Mouse (Mus musculus) B cell, adult 67 days (primary cell): Measurements from ENCODE around the gene Sart3. TPM values are rescaled to one million over a fixed set of nuclear protein-coding genes. Genes with fewer than 3 reads are reported as not detected.

Experiments
- total RNA-seq, 2 experiments: library from RNA; stranded (reverse); gene quantifications; 4 replicates each; pipeline ENCODE4 v1.2.4; 2023

Sart3 gene
- 10 to 100 TPM; 74.5 to 82.6 TPM for total RNA-seq

DNA sequence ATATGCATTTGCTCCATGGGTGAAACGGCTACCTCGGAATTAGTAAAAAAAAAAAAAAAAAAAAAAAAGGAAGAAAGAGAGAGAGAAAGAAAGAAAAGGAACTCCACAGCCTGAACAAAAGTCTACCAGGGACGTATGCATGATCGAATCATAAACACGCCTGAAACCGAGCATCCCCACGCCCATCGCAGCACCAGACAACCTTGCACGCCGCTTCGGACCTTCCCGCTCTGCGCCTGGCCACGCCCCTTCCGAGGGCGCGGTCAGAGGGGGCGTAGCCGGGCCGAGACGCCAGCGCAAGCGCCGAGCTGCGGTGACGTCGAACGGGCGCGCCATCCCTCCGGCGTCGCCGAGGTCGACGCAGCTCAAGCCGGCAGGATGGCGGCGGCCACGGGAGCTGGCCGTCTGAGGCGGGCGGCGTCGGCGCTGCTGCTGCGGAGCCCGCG, at the start of gene Sart3, which contains the start of gene Iscu:
Sart3 (minus strand) TSS at position 61 of the 446 bp plus-strand sequence.
Iscu (plus strand) TSS at position 299 of the 446 bp plus-strand sequence.

DNA sequence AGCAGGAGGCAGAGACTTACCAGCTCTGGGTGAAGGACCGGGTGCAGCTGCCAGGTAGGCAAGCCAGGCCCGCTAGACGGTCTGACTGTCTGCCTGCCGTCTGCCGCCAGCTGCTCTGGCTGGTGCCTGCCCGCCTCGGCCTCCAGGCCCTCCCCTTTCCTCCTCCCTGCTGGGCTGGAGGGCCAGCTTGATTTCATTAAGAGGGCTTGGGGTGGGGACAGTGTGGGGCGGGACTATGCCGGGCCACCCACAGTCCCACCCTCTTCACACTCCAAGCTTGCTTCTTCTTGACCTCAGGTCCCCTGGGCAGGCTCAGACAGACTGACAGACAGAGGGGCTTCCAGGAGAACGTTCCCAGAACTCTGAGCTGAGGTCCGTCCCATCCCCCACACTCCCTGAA, 28.0 kb upstream of the Sart3 start, which contains the start of gene Tmem119:
Tmem119 (minus strand) TSS at position 237 of the 400 bp plus-strand sequence.

DNA sequence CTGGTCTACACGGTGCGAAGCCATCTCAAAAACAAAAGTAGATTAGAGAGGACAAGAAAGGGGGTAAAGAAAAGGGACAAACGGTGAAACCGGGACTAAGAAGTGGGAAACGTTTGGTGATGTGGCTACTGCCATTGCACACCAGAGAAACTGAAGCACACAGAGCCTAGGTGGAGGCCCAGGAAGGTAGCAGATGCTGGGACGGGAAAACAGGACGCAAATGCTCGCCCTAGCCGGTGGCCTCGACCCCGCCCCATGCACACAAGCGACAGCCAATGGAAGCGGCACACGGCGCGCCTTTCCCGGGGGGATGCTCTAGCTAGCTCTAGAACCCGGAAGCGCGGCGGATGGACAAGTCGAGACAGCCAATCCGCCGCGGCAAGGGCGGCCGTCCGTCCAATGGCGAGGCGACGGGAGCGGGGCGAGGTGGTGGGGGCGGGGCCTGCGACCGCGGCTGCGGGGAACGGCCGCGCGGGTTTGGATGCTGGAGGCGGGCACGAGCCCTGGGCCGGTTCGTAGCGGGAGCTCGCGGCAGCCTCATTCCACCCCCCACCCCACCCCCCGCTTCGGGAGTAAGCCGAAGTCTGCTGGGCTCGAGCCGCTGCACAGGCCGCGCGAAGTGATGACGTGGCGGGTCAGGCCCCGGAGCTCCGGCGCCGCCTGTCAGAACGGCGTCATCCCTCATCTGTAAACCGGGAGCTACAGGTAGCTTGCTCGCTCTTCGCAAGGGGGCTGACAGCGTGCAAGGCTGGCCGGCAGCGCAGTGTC, 36.8 kb downstream of the Sart3 start, which contains the start of gene Ficd:
Ficd (plus strand) TSS at position 459 of the 768 bp plus-strand sequence.

DNA sequence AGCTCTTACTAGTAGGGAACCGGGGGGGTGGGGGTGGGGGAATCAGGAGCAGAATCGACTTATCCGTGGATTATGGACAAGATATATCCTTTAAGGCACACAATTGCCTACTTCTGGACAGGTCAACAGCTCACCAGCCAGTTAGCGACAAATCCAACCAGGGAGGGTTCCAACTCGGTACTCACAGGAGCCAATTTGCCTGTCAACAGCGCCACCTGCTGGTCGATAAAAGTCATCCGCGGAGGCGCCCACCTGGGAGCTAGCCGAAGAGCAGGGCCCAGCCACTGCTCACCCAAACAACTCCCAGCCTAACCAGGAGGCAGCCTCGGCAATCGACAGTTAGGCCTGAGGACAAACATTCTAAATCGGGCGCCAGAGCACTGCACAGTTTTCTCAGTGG, 47.9 kb downstream of the Sart3 start, which contains the start of gene 1700069L16Rik:
1700069L16Rik (minus strand) TSS at position 327 of the 400 bp plus-strand sequence.

Other genes with a start within 250 kb of the Sart3 start
- gene Cmklr1, start 122.1 kb downstream of the Sart3 start, total RNA-seq: under 1 TPM; 0.71 to 0.81 TPM
- not detected for gene 1700069L16Rik, start 47.7 kb downstream of the Sart3 start, total RNA-seq
- 1 to 10 TPM; 6.1 to 9.5 TPM for gene Ficd, start 36.7 kb downstream of the Sart3 start, total RNA-seq
- 10 to 100 TPM; 60.0 to 61.4 TPM for gene Iscu, start 238 bp upstream of the Sart3 start, total RNA-seq
- gene Tmem119, start 28.0 kb upstream of the Sart3 start, total RNA-seq: not detected
- gene Selplg, start 60.1 kb upstream of the Sart3 start, total RNA-seq: 10 to 100 TPM; 50.5 to 59.7 TPM
- 10 to 100 TPM; 43.3 to 49.0 TPM for gene Coro1c, start 136.2 kb upstream of the Sart3 start, total RNA-seq
- gene Ssh1, start 221.4 kb upstream of the Sart3 start, total RNA-seq: 10 to 100 TPM; 74.5 to 81.4 TPM
- under 1 TPM; 0.38 to 0.62 TPM for gene Dao, start 231.2 kb upstream of the Sart3 start, total RNA-seq